Mouse (Mus musculus): ENCODE data around the gene Iqsec1.
A peak's percentile ranks its signal among the peaks of the same experiment; 100 is the strongest.

- TF ChIP-seq GATA2 (IDR thresholded peaks at IDR 0.05; ENCODE audit: borderline replicate concordance, low read depth, low read length) (no peak), TAL1 (conservative IDR thresholded peaks at IDR 0.05; ENCODE audit: low read depth, low read length) (no peak), CTCF (IDR thresholded peaks at IDR 0.05; ENCODE audit: low read depth, low read length) (peak; percentile 14; the same call in 1 of the 2 replicates)
Measured at GRCm38 (mm10) chr6:90653736-90654135, 334.7 kb downstream of the Iqsec1 start.
